ENCODE assay signal across 8 mouse cellular contexts in genomic region chr17:27555512-27556172, GRCm38 (mm10). TPM values are rescaled to one million over a fixed set of nuclear protein-coding genes. Genes with fewer than 3 reads are reported as not detected.
DNase-seq lines count a peak whose midpoint lies in the region; ATAC-seq lines count a peak whose summit lies in the region.

No protein-coding gene starts in this region.

- H3K27me3 ChIP-seq in limb, embryonic 10.5 days (ENCODE audit: low read depth, poor library complexity, severe bottlenecking), result no peaks in the 10 kb centered on the region
- no peaks in the 10 kb centered on the region for H3K27me3 ChIP-seq in midbrain, embryonic 10.5 days (ENCODE audit: low read depth, poor library complexity, severe bottlenecking)
- H3K27me3 ChIP-seq in splenic B cell, adult 2 months (ENCODE audit: control insufficient read depth, insufficient read depth, low read length, poor library complexity, severe bottlenecking), result no peaks in the 10 kb centered on the region

- H3K4me1 ChIP-seq in limb, embryonic 10.5 days, result peaks cover 74% of the 10 kb centered on the region
- peaks cover 75% of the 10 kb centered on the region for H3K4me1 ChIP-seq in midbrain, embryonic 10.5 days

- no peaks in the 10 kb centered on the region for H3K9me3 ChIP-seq in limb, embryonic 10.5 days (replicated peaks)
- H3K9me3 ChIP-seq in midbrain, embryonic 10.5 days (replicated peaks), result no peaks in the 10 kb centered on the region

- intact Hi-C loops in heart, postnatal 36 days (cut with DNase I), result no loop called here

- H3K27ac ChIP-seq in limb, embryonic 10.5 days, result peak overlapping the region; percentile 99
- peak overlapping the region; percentile 99 for H3K27ac ChIP-seq in midbrain, embryonic 10.5 days (replicated peaks)

- peak; percentile 74 for ATAC-seq in erythroblast, adult 5-6 weeks (replicated peaks; ENCODE audit: low FRiP score, poor library complexity, severe bottlenecking)

- WGBS in limb, embryonic 10.5 days, result under 1% methylated on average over 55 of the region's 55 CpGs
- WGBS in midbrain, embryonic 10.5 days, result under 1% methylated on average over 54 of the region's 55 CpGs

- H3K4me3 ChIP-seq in limb, embryonic 10.5 days, result peak overlapping the region; percentile 98
- peak overlapping the region; percentile 97 for H3K4me3 ChIP-seq in midbrain, embryonic 10.5 days

- peaks cover 18% of the 10 kb centered on the region for H3K36me3 ChIP-seq in limb, embryonic 10.5 days
- H3K36me3 ChIP-seq in midbrain, embryonic 10.5 days, result peaks cover 15% of the 10 kb centered on the region
- no peaks in the 10 kb centered on the region for H3K36me3 ChIP-seq in splenic B cell, adult 2 months (ENCODE audit: control insufficient read depth, insufficient read depth, low read length, poor library complexity, severe bottlenecking)

- DNase-seq in B cell, adult 2 months, result peak; percentile 90
- DNase-seq in ZHBTc4 (ENCODE audit: low read depth, low spot score), result peak; percentile 96
- peak; percentile 54 to 61 for DNase-seq in heart, postnatal 36 days
- peak; percentile 93 for DNase-seq in limb, embryonic 10.5 days (ENCODE audit: low spot score)
- peak; percentile 90 for DNase-seq in midbrain, embryonic 10.5 days (ENCODE audit: low spot score)
- peak; percentile 92 for DNase-seq in splenic B cell, adult 2 months (ENCODE audit: low read depth, low spot score)
- DNase-seq in right cerebral cortex, postnatal 4 days, result no peak

RNA-seq across cellular contexts. Expression of gene Hmga1, which starts 0.7 kb away (rescaled TPM):
- total RNA-seq in erythroblast, adult 5-6 weeks (2015; ENCODE audit: low replicate concordance), result 63.4 and 75.7 TPM in 2 replicates
- 14.4 and 29.6 TPM in 2 replicates for total RNA-seq in erythroblast, adult 5-6 weeks (2017; ENCODE audit: low replicate concordance)
- total RNA-seq in heart, postnatal 36 days (2021), result 10 to 100 TPM; 41.2 to 45.0 TPM
- 904 and 1,218 TPM in 2 replicates for polyA plus RNA-seq in limb, embryonic 10.5 days (2016; fragmentation: Nextera tagmentation; extraction: Ambion mirVana)
- 620 and 831 TPM in 2 replicates for polyA plus RNA-seq in midbrain, embryonic 10.5 days (2016; fragmentation: Nextera tagmentation; extraction: Ambion mirVana)

RNA-seq across cellular contexts. Expression of gene AI413582, which starts 9.9 kb away (rescaled TPM):
- 14.0 and 15.4 TPM in 2 replicates for total RNA-seq in erythroblast, adult 5-6 weeks (2015; ENCODE audit: low replicate concordance)
- 4.5 and 5.9 TPM in 2 replicates for total RNA-seq in erythroblast, adult 5-6 weeks (2017; ENCODE audit: low replicate concordance)
- 10 to 100 TPM in 1 of 2 experiments, 1 to 10 TPM in 1; 7.4 to 10.4 TPM for total RNA-seq in heart, postnatal 36 days (2021)
- polyA plus RNA-seq in limb, embryonic 10.5 days (2016; fragmentation: Nextera tagmentation; extraction: Ambion mirVana), result 9.4 TPM in 2 replicates
- polyA plus RNA-seq in midbrain, embryonic 10.5 days (2016; fragmentation: Nextera tagmentation; extraction: Ambion mirVana), result 16.4 and 19.2 TPM in 2 replicates

RNA-seq across cellular contexts. Expression of gene Grm4, which starts 34.4 kb away (rescaled TPM):
- total RNA-seq in erythroblast, adult 5-6 weeks (2015; ENCODE audit: low replicate concordance), result not detected in 2 replicates
- total RNA-seq in erythroblast, adult 5-6 weeks (2017; ENCODE audit: low replicate concordance), result not detected in 2 replicates
- total RNA-seq in heart, postnatal 36 days (2021), result under 1 TPM; 0.11 to 0.14 TPM
- polyA plus RNA-seq in limb, embryonic 10.5 days (2016; fragmentation: Nextera tagmentation; extraction: Ambion mirVana), result 0.06 and 0.35 TPM in 2 replicates
- 2.8 and 3.5 TPM in 2 replicates for polyA plus RNA-seq in midbrain, embryonic 10.5 days (2016; fragmentation: Nextera tagmentation; extraction: Ambion mirVana)
